Mouse (Mus musculus) layer of hippocampus, adult 9-11 months (tissue): ENCODE data around the gene 4921536K21Rik.
A peak's percentile ranks its signal among the peaks of the same experiment; 100 is the strongest.

Source experiments
- DNase-seq: peaks from one replicate; pipeline ENCODE4 v3.0.0; 2022

Gene 4921536K21Rik

GRCm38 (mm10) chr11:3910513-3911310 is 15.8 kb upstream of the 4921536K21Rik start:
- no peak for DNase-seq

- no peak for DNase-seq
Measured at GRCm38 (mm10) chr11:3909236-3909635, 14.3 kb upstream of the 4921536K21Rik start.

GRCm38 (mm10) chr11:3905446-3905845 is 10.5 kb upstream of the 4921536K21Rik start:
- no peak for DNase-seq

GRCm38 (mm10) chr11:3904673-3905072 is 9.8 kb upstream of the 4921536K21Rik start:
- DNase-seq = no peak

- DNase-seq = peak; percentile 69
Measured at GRCm38 (mm10) chr11:3903046-3903445, 8.1 kb upstream of the 4921536K21Rik start.

GRCm38 (mm10) chr11:3902516-3902915 is 7.6 kb upstream of the 4921536K21Rik start:
- no peak for DNase-seq

GRCm38 (mm10) chr11:3900296-3900695 is 5.4 kb upstream of the 4921536K21Rik start:
- DNase-seq = no peak

GRCm38 (mm10) chr11:3895933-3896332 is 1.0 kb upstream of the 4921536K21Rik start:
- DNase-seq = no peak

- DNase-seq = no peak
Measured at GRCm38 (mm10) chr11:3895458-3895857, 560 bp upstream of the 4921536K21Rik start.

GRCm38 (mm10) chr11:3893970-3894369 is 928 bp downstream of the 4921536K21Rik start:
- DNase-seq = no peak

- DNase-seq = no peak
Measured at GRCm38 (mm10) chr11:3887331-3887730, 7.6 kb downstream of the 4921536K21Rik start.

- DNase-seq = no peak
Measured at GRCm38 (mm10) chr11:3883711-3884110, 11.2 kb downstream of the 4921536K21Rik start.

GRCm38 (mm10) chr11:3879836-3880235 is 15.1 kb downstream of the 4921536K21Rik start:
- peak; percentile 73 for DNase-seq

GRCm38 (mm10) chr11:3878660-3879059 is 16.2 kb downstream of the 4921536K21Rik start:
- DNase-seq = no peak

GRCm38 (mm10) chr11:3876419-3876818 is 18.5 kb downstream of the 4921536K21Rik start:
- DNase-seq = peak; percentile 67

- no peak for DNase-seq
Measured at GRCm38 (mm10) chr11:3864343-3864742, 30.6 kb downstream of the 4921536K21Rik start.

GRCm38 (mm10) chr11:3863454-3864112 is 31.3 kb downstream of the 4921536K21Rik start, which contains the start of gene Osbp2:
Gene Osbp2, minus strand, starts transcription at chr11:3863903.
- DNase-seq = peak; percentile 80

GRCm38 (mm10) chr11:3862661-3863453 is 32.0 kb downstream of the 4921536K21Rik start:
- DNase-seq = no peak

GRCm38 (mm10) chr11:3860361-3860760 is 34.5 kb downstream of the 4921536K21Rik start:
- DNase-seq = no peak

- DNase-seq = no peak
Measured at GRCm38 (mm10) chr11:3859778-3860177, 35.1 kb downstream of the 4921536K21Rik start.

GRCm38 (mm10) chr11:3857902-3858301 is 37.0 kb downstream of the 4921536K21Rik start:
- no peak for DNase-seq

- peak; percentile 52 for DNase-seq
Measured at GRCm38 (mm10) chr11:3855846-3856245, 39.1 kb downstream of the 4921536K21Rik start.

GRCm38 (mm10) chr11:3854156-3854555 is 40.7 kb downstream of the 4921536K21Rik start:
- no peak for DNase-seq
